ENCODE assay signal across 8 mouse cellular contexts in genomic region chr3:104434246-104434696, GRCm38 (mm10).
DNase-seq lines count a peak whose midpoint lies in the region; ATAC-seq and TF ChIP-seq lines count a peak whose summit lies in the region.

No protein-coding gene starts in this region.

- H3K36me3 ChIP-seq in hindbrain, embryonic 16.5 days (ENCODE audit: control insufficient read depth, insufficient read depth, low read length), result no peaks in the 10 kb centered on the region
- no peaks in the 10 kb centered on the region for H3K36me3 ChIP-seq in lung, embryonic 16.5 days (ENCODE audit: control insufficient read depth, insufficient read depth, low read length)

- H3K4me1 ChIP-seq in hindbrain, embryonic 16.5 days (ENCODE audit: control insufficient read depth, insufficient read depth, low read depth, low read length), result no peaks in the 10 kb centered on the region; the same call in 1 of the 2 replicates
- H3K4me1 ChIP-seq in lung, embryonic 16.5 days (replicated peaks; ENCODE audit: control insufficient read depth, insufficient read depth, low read length), result peaks cover 20% of the 10 kb centered on the region

- peak overlapping the region; percentile 44 for H3K4me2 ChIP-seq in hindbrain, embryonic 16.5 days (ENCODE audit: low read length)
- H3K4me2 ChIP-seq in lung, embryonic 16.5 days (ENCODE audit: low read depth, low read length), result peak overlapping the region; percentile 46

- 4% methylated on average over 9 of the region's 9 CpGs for WGBS in hindbrain, embryonic 16.5 days
- WGBS in lung, embryonic 16.5 days, result 3% methylated on average over 9 of the region's 9 CpGs

- DNase-seq in gastrocnemius, adult 2 months, result peak; percentile 40
- no peak for DNase-seq in gastrocnemius, postnatal 36 days
- peak; percentile 69 for DNase-seq in embryo, embryonic 9.5 days (ENCODE audit: extremely low spot score)
- peak; percentile 37 for DNase-seq in thymus, postnatal 0 days (ENCODE audit: low spot score)
- DNase-seq in testis, postnatal 14 days (ENCODE audit: low spot score), result no peak
- no peak for DNase-seq in T-cell, adult 2 months (ENCODE audit: low spot score)

- peak overlapping the region; percentile 55 for H3K4me3 ChIP-seq in gastrocnemius, adult 2 months
- peak overlapping the region; percentile 28 for H3K4me3 ChIP-seq in hindbrain, embryonic 16.5 days (ENCODE audit: low read length)
- H3K4me3 ChIP-seq in lung, embryonic 16.5 days (ENCODE audit: low read length), result peak overlapping the region; percentile 32

- H3K9ac ChIP-seq in hindbrain, embryonic 16.5 days (ENCODE audit: low read depth, low read length), result peak overlapping the region; percentile 9; the same call in 1 of the 2 replicates
- peak overlapping the region; percentile 8 for H3K9ac ChIP-seq in lung, embryonic 16.5 days (ENCODE audit: low read length)

- H3K9me3 ChIP-seq in hindbrain, embryonic 16.5 days (ENCODE audit: control insufficient read depth, low read length), result no peaks in the 10 kb centered on the region
- no peaks in the 10 kb centered on the region for H3K9me3 ChIP-seq in lung, embryonic 16.5 days (ENCODE audit: control insufficient read depth, low read length)

- 0 out of 2 replicates have a peak overlapping the region, but pooled peaks have one; percentile 12 for H3K27ac ChIP-seq in gastrocnemius, adult 2 months
- no peak overlapping the region for H3K27ac ChIP-seq in hindbrain, embryonic 16.5 days (ENCODE audit: low read depth, low read length)
- H3K27ac ChIP-seq in lung, embryonic 16.5 days (ENCODE audit: low read length), result no peak overlapping the region

- ATAC-seq in hindbrain, embryonic 16.5 days, result no peak
- ATAC-seq in lung, embryonic 16.5 days (ENCODE audit: low read depth), result no peak

- intact Hi-C loops in gastrocnemius, adult 2 months (cut with DNase I), result no loop called here
- intact Hi-C loops in gastrocnemius, postnatal 36 days (cut with DNase I), result no loop called here

- no peak for TF ChIP-seq CTCF in gastrocnemius, adult 2 months (IDR thresholded peaks at IDR 0.05)

- no peaks in the 10 kb centered on the region for H3K27me3 ChIP-seq in hindbrain, embryonic 16.5 days (replicated peaks; ENCODE audit: control insufficient read depth, insufficient read depth, low read length)
- no peaks in the 10 kb centered on the region for H3K27me3 ChIP-seq in lung, embryonic 16.5 days (ENCODE audit: control insufficient read depth, insufficient read depth, low read depth, low read length)

Comparison
In these comparisons a context has a peak if more than half of its experiments do, and no peak if none do; other contexts are left out.
1. DNase-seq: peak in gastrocnemius, adult 2 months (single experiment), embryo, embryonic 9.5 days (single experiment) and thymus, postnatal 0 days (single experiment); none in gastrocnemius, postnatal 36 days (0 of 2), testis, postnatal 14 days (single experiment) and T-cell, adult 2 months (single experiment).
2. Peak in every context shown above with its lines, with median percentiles within 50 percentile points of each other: H3K4me3 ChIP-seq.